Mouse (Mus musculus): ENCODE measurements around the gene Mas1. TPM values are rescaled to one million over a fixed set of nuclear protein-coding genes. Genes with fewer than 3 reads are reported as not detected.

Mas1 gene
- polyA plus RNA-seq, 1 experiment from 2014 or later, result 0.54 TPM

- WGBS (ENCODE audit: insufficient replicate concordance), result 84% methylated on average over 4 of the region's 4 CpGs
Measured at GRCm38 (mm10) chr17:12832657-12833056, 35.3 kb downstream of the Mas1 start.

DNA sequence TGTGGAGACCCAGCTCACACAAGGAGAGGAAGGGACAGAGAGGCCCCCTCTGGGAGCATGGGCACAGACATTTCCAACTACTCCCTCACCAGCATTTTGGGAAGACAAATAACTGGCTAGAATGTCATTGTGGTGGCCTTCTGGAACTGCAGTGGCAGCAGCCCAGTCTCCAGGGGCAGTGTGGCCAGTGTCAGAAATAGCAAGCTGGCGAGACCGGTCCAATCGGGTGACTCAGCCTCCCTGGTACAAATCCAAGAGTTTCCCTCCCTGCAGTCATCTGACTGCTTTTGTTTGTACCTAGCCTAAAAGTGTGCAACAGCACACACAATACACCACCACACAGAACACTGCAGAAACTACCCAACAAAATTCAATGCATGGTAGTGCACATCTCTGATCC lies 35.7 kb downstream of the Mas1 start:
- WGBS (ENCODE audit: insufficient replicate concordance), result 92% methylated on average over 3 of the region's 3 CpGs
- Histone ChIP-seq H3K9ac (ENCODE audit: low read depth, low read length) (no peak overlapping the region), H3K4me2 (no peak overlapping the region), H3K27me3 (ENCODE audit: control insufficient read depth, insufficient read depth, low read length) (no peaks in the 10 kb centered on the region), H3K36me3 (ENCODE audit: control insufficient read depth, insufficient read depth, low read length) (no peaks in the 10 kb centered on the region), H3K4me3 (ENCODE audit: low read depth, low read length) (no peak overlapping the region), H3K9me3 (replicated peaks; ENCODE audit: control insufficient read depth, low read length) (no peaks in the 10 kb centered on the region), H3K27ac (ENCODE audit: low read depth, low read length) (no peak overlapping the region), H3K4me1 (ENCODE audit: control insufficient read depth, insufficient read depth, low read length) (no peaks in the 10 kb centered on the region)
- no peak for ATAC-seq (replicated peaks; ENCODE audit: insufficient number of reproducible peaks, low FRiP score, low TSS enrichment)

More at GRCm38 (mm10) chr17:12832657-12833056, 35.3 kb downstream of the Mas1 start:
- Histone ChIP-seq H3K27me3 (ENCODE audit: control insufficient read depth, insufficient read depth, low read length) (no peaks in the 10 kb centered on the region), H3K9me3 (replicated peaks; ENCODE audit: control insufficient read depth, low read length) (no peaks in the 10 kb centered on the region), H3K36me3 (ENCODE audit: control insufficient read depth, insufficient read depth, low read length) (no peaks in the 10 kb centered on the region), H3K9ac (ENCODE audit: low read depth, low read length) (no peak overlapping the region), H3K4me3 (ENCODE audit: low read depth, low read length) (no peak overlapping the region), H3K27ac (ENCODE audit: low read depth, low read length) (no peak overlapping the region), H3K4me2 (no peak overlapping the region), H3K4me1 (ENCODE audit: control insufficient read depth, insufficient read depth, low read length) (no peaks in the 10 kb centered on the region)
- no peak for ATAC-seq (replicated peaks; ENCODE audit: insufficient number of reproducible peaks, low FRiP score, low TSS enrichment)

DNA sequence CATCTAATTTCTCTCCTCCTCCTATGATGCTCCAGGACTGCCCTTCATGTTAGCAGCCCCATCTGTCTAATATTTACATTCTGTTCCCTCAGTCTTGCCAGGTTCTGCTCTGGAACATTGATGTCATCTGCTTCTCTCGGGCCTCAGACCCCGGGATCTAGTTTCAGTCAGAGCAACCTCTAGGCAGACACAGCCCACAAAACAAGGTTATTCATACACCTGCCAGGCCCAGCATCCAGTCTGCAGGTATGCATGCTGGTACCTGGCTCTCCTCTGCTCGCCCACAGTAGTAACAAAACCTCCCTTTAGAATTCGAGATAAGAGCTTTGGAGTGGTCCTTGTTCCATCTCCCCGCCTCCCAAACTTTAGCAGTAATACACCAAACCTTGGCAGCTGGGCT lies 37.6 kb downstream of the Mas1 start:
- Histone ChIP-seq H3K9me3 (replicated peaks; ENCODE audit: control insufficient read depth, low read length) (no peaks in the 10 kb centered on the region), H3K36me3 (ENCODE audit: control insufficient read depth, insufficient read depth, low read length) (no peaks in the 10 kb centered on the region), H3K4me2 (no peak overlapping the region), H3K4me1 (ENCODE audit: control insufficient read depth, insufficient read depth, low read length) (no peaks in the 10 kb centered on the region), H3K4me3 (ENCODE audit: low read depth, low read length) (no peak overlapping the region), H3K9ac (ENCODE audit: low read depth, low read length) (no peak overlapping the region), H3K27ac (ENCODE audit: low read depth, low read length) (no peak overlapping the region), H3K27me3 (ENCODE audit: control insufficient read depth, insufficient read depth, low read length) (no peaks in the 10 kb centered on the region)
- WGBS (ENCODE audit: insufficient replicate concordance), result 69% methylated on average over 5 of the region's 5 CpGs
- ATAC-seq (replicated peaks; ENCODE audit: insufficient number of reproducible peaks, low FRiP score, low TSS enrichment), result no peak

GRCm38 (mm10) chr17:12815885-12816284 lies 52.1 kb downstream of the Mas1 start:
- H3K27me3 ChIP-seq (ENCODE audit: control insufficient read depth, insufficient read depth, low read length), result no peaks in the 10 kb centered on the region
- H3K9me3 ChIP-seq (replicated peaks; ENCODE audit: control insufficient read depth, low read length), result peaks cover 9% of the 10 kb centered on the region
- no peak for ATAC-seq (replicated peaks; ENCODE audit: insufficient number of reproducible peaks, low FRiP score, low TSS enrichment)
- H3K27ac ChIP-seq (ENCODE audit: low read depth, low read length), result no peak overlapping the region
- 78% methylated on average over 4 of the region's 4 CpGs for WGBS (ENCODE audit: insufficient replicate concordance)
- peaks cover 31% of the 10 kb centered on the region for H3K36me3 ChIP-seq (ENCODE audit: control insufficient read depth, insufficient read depth, low read length)
- H3K9ac ChIP-seq (ENCODE audit: low read depth, low read length), result no peak overlapping the region
- no peaks in the 10 kb centered on the region for H3K4me1 ChIP-seq (ENCODE audit: control insufficient read depth, insufficient read depth, low read length)
- H3K4me2 ChIP-seq, result no peak overlapping the region
- H3K4me3 ChIP-seq (ENCODE audit: low read depth, low read length), result no peak overlapping the region

DNA sequence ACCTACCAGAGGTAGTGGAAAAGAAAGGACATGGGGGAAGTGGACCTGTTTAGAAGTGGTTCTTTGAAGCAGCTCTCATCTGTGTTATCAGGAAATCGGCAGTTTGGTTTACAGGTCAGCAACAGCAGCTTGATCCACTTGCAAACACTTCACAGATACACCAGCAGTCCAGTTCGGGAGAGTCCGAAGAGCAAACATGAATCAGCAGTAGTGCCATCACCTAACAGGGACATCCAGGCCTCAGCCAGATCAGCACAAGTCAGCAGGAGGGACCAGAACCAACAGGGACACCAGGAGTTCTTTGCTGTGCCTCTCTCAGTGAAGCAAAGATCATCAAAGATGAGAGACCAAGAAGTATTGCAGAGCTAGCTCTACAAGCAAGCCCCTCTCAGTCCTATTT lies 53.4 kb downstream of the Mas1 start:
- H3K9me3 ChIP-seq (replicated peaks; ENCODE audit: control insufficient read depth, low read length), result peaks cover 2% of the 10 kb centered on the region; the same call in 1 of the 2 replicates
- no peak overlapping the region for H3K4me2 ChIP-seq
- H3K4me3 ChIP-seq (ENCODE audit: low read depth, low read length), result no peak overlapping the region
- no peak overlapping the region for H3K27ac ChIP-seq (ENCODE audit: low read depth, low read length)
- H3K36me3 ChIP-seq (ENCODE audit: control insufficient read depth, insufficient read depth, low read length), result peaks cover 20% of the 10 kb centered on the region
- H3K27me3 ChIP-seq (ENCODE audit: control insufficient read depth, insufficient read depth, low read length), result no peaks in the 10 kb centered on the region
- ATAC-seq (replicated peaks; ENCODE audit: insufficient number of reproducible peaks, low FRiP score, low TSS enrichment), result no peak
- H3K4me1 ChIP-seq (ENCODE audit: control insufficient read depth, insufficient read depth, low read length), result peaks cover 7% of the 10 kb centered on the region
- 57% methylated on average over 3 of the region's 3 CpGs for WGBS (ENCODE audit: insufficient replicate concordance)
- H3K9ac ChIP-seq (ENCODE audit: low read depth, low read length), result no peak overlapping the region

GRCm38 (mm10) chr17:12810973-12811303 lies 57.0 kb downstream of the Mas1 start:
- H3K36me3 ChIP-seq (ENCODE audit: control insufficient read depth, insufficient read depth, low read length), result peaks cover 4% of the 10 kb centered on the region; the same call in 1 of the 2 replicates
- H3K4me1 ChIP-seq (ENCODE audit: control insufficient read depth, insufficient read depth, low read length), result peaks cover 15% of the 10 kb centered on the region
- no peak overlapping the region for H3K4me3 ChIP-seq (ENCODE audit: low read depth, low read length)
- no peak overlapping the region for H3K9ac ChIP-seq (ENCODE audit: low read depth, low read length)
- H3K27me3 ChIP-seq (ENCODE audit: control insufficient read depth, insufficient read depth, low read length), result no peaks in the 10 kb centered on the region
- no peak overlapping the region for H3K27ac ChIP-seq (ENCODE audit: low read depth, low read length)
- no peaks in the 10 kb centered on the region for H3K9me3 ChIP-seq (replicated peaks; ENCODE audit: control insufficient read depth, low read length)
- 80% methylated on average over 1 of the region's 1 CpGs for WGBS (ENCODE audit: insufficient replicate concordance)
- no peak for ATAC-seq (replicated peaks; ENCODE audit: insufficient number of reproducible peaks, low FRiP score, low TSS enrichment)
- H3K4me2 ChIP-seq, result no peak overlapping the region

- ATAC-seq (replicated peaks; ENCODE audit: insufficient number of reproducible peaks, low FRiP score, low TSS enrichment), result peak; percentile 82
- peak overlapping the region; percentile 50 for H3K27ac ChIP-seq (ENCODE audit: low read depth, low read length)
Measured at GRCm38 (mm10) chr17:12810103-12810972, 57.6 kb downstream of the Mas1 start.

DNA sequence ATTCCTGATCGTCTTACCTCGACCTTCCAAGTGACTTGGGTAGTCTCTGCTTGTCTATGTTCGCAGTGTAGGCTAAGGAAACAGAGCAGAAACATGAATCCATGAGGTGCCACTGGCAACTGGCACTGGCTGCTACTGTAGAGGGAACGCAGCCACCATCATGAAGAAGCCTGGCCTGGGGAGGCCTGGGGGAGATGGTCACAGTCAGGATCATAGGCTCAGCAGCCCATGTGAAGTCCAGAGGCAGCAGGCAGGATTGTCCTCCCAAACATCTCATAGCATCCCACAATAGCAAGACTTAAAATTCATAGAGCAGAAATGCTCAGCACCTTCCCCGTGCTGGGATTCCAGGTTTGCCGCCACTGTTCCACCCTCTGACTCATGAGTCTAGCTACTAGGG lies 59.1 kb downstream of the Mas1 start:
- Histone ChIP-seq H3K4me1 (ENCODE audit: control insufficient read depth, insufficient read depth, low read length) (peaks cover 15% of the 10 kb centered on the region), H3K4me3 (ENCODE audit: low read depth, low read length) (no peak overlapping the region), H3K4me2 (no peak overlapping the region), H3K36me3 (ENCODE audit: control insufficient read depth, insufficient read depth, low read length) (no peaks in the 10 kb centered on the region), H3K9me3 (replicated peaks; ENCODE audit: control insufficient read depth, low read length) (no peaks in the 10 kb centered on the region), H3K27ac (ENCODE audit: low read depth, low read length) (peak overlapping the region; percentile 62), H3K27me3 (ENCODE audit: control insufficient read depth, insufficient read depth, low read length) (no peaks in the 10 kb centered on the region), H3K9ac (ENCODE audit: low read depth, low read length) (no peak overlapping the region)
- no peak for ATAC-seq (replicated peaks; ENCODE audit: insufficient number of reproducible peaks, low FRiP score, low TSS enrichment)
- WGBS (ENCODE audit: insufficient replicate concordance), result 82% methylated on average over 6 of the region's 6 CpGs

More at GRCm38 (mm10) chr17:12810103-12810972, 57.6 kb downstream of the Mas1 start:
- Histone ChIP-seq H3K9me3 (replicated peaks; ENCODE audit: control insufficient read depth, low read length) (no peaks in the 10 kb centered on the region), H3K9ac (ENCODE audit: low read depth, low read length) (peak overlapping the region; percentile 43; the same call in 1 of the 2 replicates), H3K27me3 (ENCODE audit: control insufficient read depth, insufficient read depth, low read length) (no peaks in the 10 kb centered on the region), H3K36me3 (ENCODE audit: control insufficient read depth, insufficient read depth, low read length) (0 out of 2 replicates have a peak, but pooled peaks cover 3% of the 10 kb centered on the region), H3K4me1 (ENCODE audit: control insufficient read depth, insufficient read depth, low read length) (peaks cover 15% of the 10 kb centered on the region), H3K4me3 (ENCODE audit: low read depth, low read length) (no peak overlapping the region), H3K4me2 (no peak overlapping the region)
- 13% methylated on average over 14 of the region's 14 CpGs for whole genome bisulfite sequencing (ENCODE audit: insufficient replicate concordance)
